Comparison of ENCODE assay signal across 33 mouse cellular contexts in the genomic region with DNA sequence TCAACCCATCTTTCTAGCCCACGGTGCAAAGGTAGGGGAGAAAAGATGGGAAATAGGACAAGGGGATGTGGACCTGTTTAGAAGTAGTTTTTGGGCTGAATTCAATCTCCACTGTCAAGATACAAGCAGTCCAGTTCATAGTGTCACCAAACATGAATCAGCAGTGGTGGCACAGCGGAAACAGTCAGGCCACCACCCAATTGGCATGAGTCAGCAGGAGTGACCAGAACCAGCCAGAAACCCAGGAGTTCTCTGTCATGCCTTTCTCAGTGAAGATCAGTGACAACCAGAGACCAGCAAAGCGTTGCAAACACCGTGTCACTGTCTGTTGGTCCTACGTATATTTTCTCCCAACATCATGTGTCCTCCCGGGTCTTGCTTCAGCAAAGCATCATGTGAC. TPM values are rescaled to one million over a fixed set of nuclear protein-coding genes. Genes with fewer than 3 reads are reported as not detected.
DNase-seq lines count a peak whose midpoint lies in the region; TF ChIP-seq lines count a peak whose summit lies in the region.
"Had no signal": no experiment of that assay in that cellular context is flagged by ENCODE, and none has a peak within 500 bp of the region (broad histone marks: within the 10 kb centered on the region; RNA-seq: fewer than 3 reads in every experiment).

No protein-coding gene starts in this region.

- H3K4me1 ChIP-seq in heart, adult 2 months (ENCODE audit: control insufficient read depth, insufficient read depth, low read length), result no peaks in the 10 kb centered on the region
- H3K4me1 ChIP-seq: embryonic facial prominence, embryonic 12.5 days; embryonic facial prominence, embryonic 15.5 days; heart, embryonic 10.5 days; hindbrain, embryonic 10.5 days; hindbrain, embryonic 13.5 days; intestine, embryonic 15.5 days had no signal

- H3K27me3 ChIP-seq in heart, adult 2 months (ENCODE audit: control insufficient read depth, insufficient read depth, low read length), result no peaks in the 10 kb centered on the region
- H3K27me3 ChIP-seq: embryonic facial prominence, embryonic 12.5 days; embryonic facial prominence, embryonic 15.5 days; hindbrain, embryonic 13.5 days; intestine, embryonic 15.5 days had no signal

- H3K27ac ChIP-seq in heart, adult 2 months, result no peak overlapping the region
- H3K27ac ChIP-seq: embryonic facial prominence, embryonic 12.5 days; embryonic facial prominence, embryonic 15.5 days; gastrocnemius, adult 2 months; heart, embryonic 10.5 days; hindbrain, embryonic 10.5 days; hindbrain, embryonic 13.5 days; intestine, embryonic 15.5 days had no signal

- TF ChIP-seq EP300 in heart, adult 2 months (IDR thresholded peaks at IDR 0.05; ENCODE audit: insufficient read depth, low read depth, low read length), result no peak

- DNase-seq in adrenal gland, adult 2 months, result peak; percentile 33
- DNase-seq in adrenal gland, adult 8-10 months, result no peak
- DNase-seq in heart, adult 11 months, result peak; percentile 42
- DNase-seq in heart, adult 2 months, result no peak
- peak; percentile 28 for DNase-seq in testis, postnatal 10 days (ENCODE audit: low spot score)
- DNase-seq in testis, postnatal 14 days (ENCODE audit: low spot score), result no peak
- DNase-seq: cerebellum, adult 11 months; cerebellum, adult 2 months; cerebellum, adult 9-11 months; cerebellum, postnatal 25 days; forebrain, postnatal 0 days; gastrocnemius, adult 2 months; gastrocnemius, postnatal 14 days; heart, adult 18-20 months; heart, postnatal 36 days; kidney, adult 11 months had no signal

- no peaks in the 10 kb centered on the region for H3K79me2 ChIP-seq in heart, adult 2 months (replicated peaks; ENCODE audit: control insufficient read depth, insufficient read depth, low read length)

- WGBS in heart, adult 2 months, result 89% methylated on average over 6 of the region's 6 CpGs

- no peaks in the 10 kb centered on the region for H3K36me3 ChIP-seq in heart, adult 2 months (ENCODE audit: control insufficient read depth, insufficient read depth, low read length)
- H3K36me3 ChIP-seq: embryonic facial prominence, embryonic 12.5 days; embryonic facial prominence, embryonic 15.5 days; heart, embryonic 10.5 days; hindbrain, embryonic 10.5 days; hindbrain, embryonic 13.5 days; intestine, embryonic 15.5 days had no signal

- no peak overlapping the region for H3K9ac ChIP-seq in heart, adult 2 months (ENCODE audit: low read depth, low read length)
- H3K9ac ChIP-seq: embryonic facial prominence, embryonic 12.5 days; embryonic facial prominence, embryonic 15.5 days; forebrain, postnatal 0 days; hindbrain, embryonic 13.5 days; intestine, embryonic 15.5 days had no signal

- TF ChIP-seq CTCF in heart, adult 2 months (IDR thresholded peaks at IDR 0.05), result no peak

- intact Hi-C loops in heart, adult 2 months (cut with DNase I), result no loop called here

- TF ChIP-seq POLR2A in heart, adult 2 months (IDR thresholded peaks at IDR 0.05; ENCODE audit: insufficient read depth, low read depth, low read length), result no peak

- no peak overlapping the region for H3K4me3 ChIP-seq in heart, adult 2 months
- H3K4me3 ChIP-seq: embryonic facial prominence, embryonic 12.5 days; embryonic facial prominence, embryonic 15.5 days; gastrocnemius, adult 2 months; heart, embryonic 10.5 days; hindbrain, embryonic 10.5 days; hindbrain, embryonic 13.5 days; intestine, embryonic 15.5 days had no signal

RNA-seq across cellular contexts. Expression of gene Henmt1, which starts 6.1 kb away (rescaled TPM):
- not detected for total RNA-seq in adrenal gland, adult 2 months (2021)
- not detected in 2 replicates for polyA plus RNA-seq in adrenal gland, adult 2 months (2012; rRNA removed)
- total RNA-seq in adrenal gland, adult 8-10 months (2022), result under 1 TPM in 1 of 4 experiments, not detected in 3; 0.17 TPM
- total RNA-seq in heart, adult 2 months (2021), result not detected
- polyA plus RNA-seq in heart, adult 2 months (2012; rRNA removed), result not detected in 2 replicates
- total RNA-seq: common myeloid progenitor, adult 5-6 weeks; gastrocnemius, adult 2 months; gastrocnemius, postnatal 14 days; gastrocnemius, postnatal 4 days; heart, adult 18-20 months; heart, postnatal 36 days; MEL had no signal
- polyA plus RNA-seq: heart, embryonic 14.5 days; heart, postnatal 0 days had no signal

RNA-seq across cellular contexts. Expression of gene Gm9857, which starts 6.7 kb away (rescaled TPM):
- total RNA-seq in adrenal gland, adult 2 months (2021), result not detected
- polyA plus RNA-seq in adrenal gland, adult 2 months (2012; rRNA removed), result not detected in 2 replicates
- not detected for total RNA-seq in adrenal gland, adult 8-10 months (2022)
- total RNA-seq in heart, adult 2 months (2021), result not detected
- polyA plus RNA-seq in heart, adult 2 months (2012; rRNA removed), result not detected in 2 replicates
- total RNA-seq: adrenal gland, postnatal 4 days; common myeloid progenitor, adult 5-6 weeks; forebrain, postnatal 0 days; gastrocnemius, adult 2 months; gastrocnemius, postnatal 14 days; gastrocnemius, postnatal 4 days; heart, adult 18-20 months; heart, postnatal 36 days; MEL had no signal
- polyA plus RNA-seq: C2C12; CD4-positive, CD25-positive, alpha-beta regulatory T cell, adult 4 months; embryonic facial prominence, embryonic 12.5 days; forebrain, embryonic 11.5 days; forebrain, embryonic 14.5 days; forebrain, postnatal 0 days; heart, embryonic 10.5 days; heart, embryonic 14.5 days; heart, postnatal 0 days; hindbrain, embryonic 10.5 days; hindbrain, embryonic 13.5 days; hindbrain, embryonic 16.5 days; intestine, embryonic 15.5 days had no signal

RNA-seq across cellular contexts. Expression of gene Prpf38b, which starts 22.0 kb away (rescaled TPM):
- 10 to 100 TPM; 39.8 to 77.9 TPM for total RNA-seq in adrenal gland, adult 2 months (2021)
- 108 and 117 TPM in 2 replicates for polyA plus RNA-seq in adrenal gland, adult 2 months (2012; rRNA removed)
- total RNA-seq in adrenal gland, adult 8-10 months (2022), result 10 to 100 TPM; 43.0 to 81.4 (median 55.3) TPM
- total RNA-seq in heart, adult 2 months (2021), result 10 to 100 TPM; 17.3 to 21.1 TPM
- 13.6 and 17.8 TPM in 2 replicates for polyA plus RNA-seq in heart, adult 2 months (2012; rRNA removed)

RNA-seq across cellular contexts. Expression of gene Fndc7, which starts 43.7 kb away (rescaled TPM):
- total RNA-seq in adrenal gland, adult 2 months (2021), result 1 to 10 TPM in 1 of 2 experiments, under 1 TPM in 1; 0.35 to 1.1 TPM
- polyA plus RNA-seq in adrenal gland, adult 2 months (2012; rRNA removed), result 0.19 and 0.25 TPM in 2 replicates
- total RNA-seq in adrenal gland, adult 8-10 months (2022), result 1 to 10 TPM in 2 of 4 experiments, under 1 TPM in 2; 0.35 to 2.2 (median 0.90) TPM
- under 1 TPM; 0.08 to 0.16 TPM for total RNA-seq in heart, adult 2 months (2021)
- 0.27 and 0.47 TPM in 2 replicates for polyA plus RNA-seq in heart, adult 2 months (2012; rRNA removed)
- total RNA-seq: MEL had no signal
- polyA plus RNA-seq: forebrain, embryonic 11.5 days; forebrain, embryonic 14.5 days; forebrain, postnatal 0 days; heart, postnatal 0 days had no signal

Comparison
In these comparisons a context has a peak if more than half of its experiments do, and no peak if none do; other contexts are left out.
1. DNase-seq: peak in adrenal gland, adult 2 months (single experiment), heart, adult 11 months (single experiment) and testis, postnatal 10 days (single experiment); none in adrenal gland, adult 8-10 months (single experiment), heart, adult 2 months (0 of 2) and testis, postnatal 14 days (single experiment).